Mouse (Mus musculus) thymus, adult 2 months (tissue): ENCODE measurements around the gene Cacna1e.

Experiments used
- CTCF ChIP-seq: fragments of 200-500 bp; IDR thresholded peaks from 2 replicates; pipeline ENCODE4 v1.5.1; 2012; ENCODE audit warnings: mild to moderate bottlenecking, control low read depth, low read length, moderate library complexity, borderline replicate concordance; ENCODE audit not compliant: control insufficient read depth, poor library complexity, insufficient read depth; ENCODE audit errors: extremely low read depth
- POLR2A ChIP-seq: fragments of 200-500 bp; IDR thresholded peaks from 2 replicates; pipeline ENCODE4 v1.6.1; 2012; ENCODE audit warnings: mild to moderate bottlenecking, low read length, control low read depth, moderate library complexity; ENCODE audit not compliant: control insufficient read depth, poor library complexity, insufficient read depth; ENCODE audit errors: extremely low read depth

- TF ChIP-seq CTCF (no peak), POLR2A (no peak)
These were observed 261.3 kb downstream of the Cacna1e start for GRCm38 (mm10) chr1:154622666-154623653.
